In genomic region chr2:120722491-120722890, GRCm38 (mm10) we compare ENCODE assay signal across 23 mouse cellular contexts.
A peak's percentile ranks its signal among the peaks of the same experiment; 100 is the strongest.
DNase-seq lines count a peak whose midpoint lies in the region; ATAC-seq and TF ChIP-seq lines count a peak whose summit lies in the region.
"Had no signal": no experiment of that assay in that cellular context is flagged by ENCODE, and none has a peak within 500 bp of the region (broad histone marks: within the 10 kb centered on the region; RNA-seq: fewer than 3 reads in every experiment).

No protein-coding gene starts in this region.

- peaks cover 71% of the 10 kb centered on the region for H3K36me3 ChIP-seq in hindbrain, embryonic 16.5 days (ENCODE audit: control insufficient read depth, insufficient read depth, low read length)
- 0 out of 2 replicates have a peak, but pooled peaks cover 14% of the 10 kb centered on the region for H3K36me3 ChIP-seq in hindbrain, embryonic 11.5 days (ENCODE audit: control insufficient read depth, insufficient read depth, low read length)
- peaks cover 96% of the 10 kb centered on the region for H3K36me3 ChIP-seq in heart, postnatal 0 days (replicated peaks; ENCODE audit: control insufficient read depth, insufficient read depth, low read length)

- no peaks in the 10 kb centered on the region for H3K27me3 ChIP-seq in hindbrain, embryonic 16.5 days (replicated peaks; ENCODE audit: control insufficient read depth, insufficient read depth, low read length)
- no peaks in the 10 kb centered on the region for H3K27me3 ChIP-seq in hindbrain, embryonic 11.5 days (ENCODE audit: control insufficient read depth, insufficient read depth, low read length)
- no peaks in the 10 kb centered on the region for H3K27me3 ChIP-seq in heart, postnatal 0 days (ENCODE audit: control insufficient read depth, insufficient read depth, low read length)
- H3K27me3 ChIP-seq: embryonic facial prominence, embryonic 12.5 days; forebrain, embryonic 13.5 days; liver, embryonic 12.5 days; neural tube, embryonic 12.5 days had no signal

- H3K4me2 ChIP-seq in hindbrain, embryonic 16.5 days (ENCODE audit: low read length), result no peak overlapping the region
- H3K4me2 ChIP-seq in hindbrain, embryonic 11.5 days (replicated peaks; ENCODE audit: low read depth, low read length), result no peak overlapping the region
- no peak overlapping the region for H3K4me2 ChIP-seq in heart, postnatal 0 days (ENCODE audit: low read depth, low read length)
- H3K4me2 ChIP-seq: embryonic facial prominence, embryonic 12.5 days; forebrain, embryonic 13.5 days; liver, embryonic 12.5 days; lung, embryonic 14.5 days; neural tube, embryonic 12.5 days had no signal

- DNase-seq in hindbrain, embryonic 11.5 days (ENCODE audit: low spot score), result no peak
- DNase-seq in brain, adult 2 months (ENCODE audit: low read depth, low spot score), result peak; percentile 36
- DNase-seq in brain, embryonic 14.5 days (ENCODE audit: low read depth), result peak; percentile 14
- DNase-seq in heart, postnatal 0 days (ENCODE audit: low spot score), result no peak
- no peak for DNase-seq in gastrocnemius, postnatal 36 days
- no peak for DNase-seq in spleen, postnatal 36 days (ENCODE audit: low spot score in 2 of 2)
- DNase-seq in kidney, postnatal 25 days, result no peak
- DNase-seq: cerebellum, adult 9-11 months; gastrocnemius, adult 2 months; kidney, adult 18-20 months; lung, embryonic 14.5 days; lung, postnatal 4 days; right cerebral cortex, adult 18-20 months; thymus, adult 18-20 months; thymus, postnatal 4 days had no signal

- H3K27ac ChIP-seq in hindbrain, embryonic 16.5 days (ENCODE audit: low read depth, low read length), result no peak overlapping the region
- no peak overlapping the region for H3K27ac ChIP-seq in hindbrain, embryonic 11.5 days (ENCODE audit: low read depth, low read length)
- peak overlapping the region; percentile 44 for H3K27ac ChIP-seq in heart, postnatal 0 days (ENCODE audit: low read depth)
- H3K27ac ChIP-seq: embryonic facial prominence, embryonic 12.5 days; forebrain, embryonic 13.5 days; gastrocnemius, adult 2 months; kidney, postnatal 0 days; liver, embryonic 12.5 days; midbrain, embryonic 10.5 days; neural tube, embryonic 12.5 days had no signal

- no peak for TF ChIP-seq POLR2A in brain, embryonic 14.5 days (IDR thresholded peaks at IDR 0.05; ENCODE audit: borderline replicate concordance, extremely low read depth, insufficient read depth, insufficient read length, poor library complexity, severe bottlenecking)

- WGBS in hindbrain, embryonic 16.5 days, result 65% methylated on average over 8 of the region's 8 CpGs
- WGBS in hindbrain, embryonic 11.5 days, result 85% methylated on average over 8 of the region's 8 CpGs
- WGBS in heart, postnatal 0 days, result 16% methylated on average over 8 of the region's 8 CpGs

- no peaks in the 10 kb centered on the region for H3K4me1 ChIP-seq in hindbrain, embryonic 16.5 days (ENCODE audit: control insufficient read depth, insufficient read depth, low read depth, low read length)
- no peaks in the 10 kb centered on the region for H3K4me1 ChIP-seq in hindbrain, embryonic 11.5 days (replicated peaks; ENCODE audit: control insufficient read depth, insufficient read depth, low read length)
- peaks cover 12% of the 10 kb centered on the region; the same call in 1 of the 2 replicates for H3K4me1 ChIP-seq in heart, postnatal 0 days (ENCODE audit: control insufficient read depth, insufficient read depth)
- H3K4me1 ChIP-seq: embryonic facial prominence, embryonic 12.5 days; forebrain, embryonic 13.5 days; midbrain, embryonic 10.5 days; neural tube, embryonic 12.5 days had no signal

- peak; percentile 60 for ATAC-seq in hindbrain, embryonic 16.5 days
- ATAC-seq in hindbrain, embryonic 11.5 days (ENCODE audit: low FRiP score), result no peak
- ATAC-seq in heart, postnatal 0 days (ENCODE audit: insufficient read depth, low read depth), result peak; percentile 67
- ATAC-seq: forebrain, embryonic 13.5 days; liver, embryonic 12.5 days had no signal

- H3K4me3 ChIP-seq in hindbrain, embryonic 16.5 days (ENCODE audit: low read length), result no peak overlapping the region
- no peak overlapping the region for H3K4me3 ChIP-seq in hindbrain, embryonic 11.5 days (ENCODE audit: low read depth, low read length)
- no peak overlapping the region for H3K4me3 ChIP-seq in heart, postnatal 0 days (ENCODE audit: low read depth, low read length)
- H3K4me3 ChIP-seq: embryonic facial prominence, embryonic 12.5 days; erythroblast, embryonic 14.5 days; forebrain, embryonic 13.5 days; gastrocnemius, adult 2 months; liver, embryonic 12.5 days; midbrain, embryonic 10.5 days; neural tube, embryonic 12.5 days had no signal

- no peak for TF ChIP-seq EP300 in heart, postnatal 0 days (IDR thresholded peaks at IDR 0.05; ENCODE audit: low read depth)

- intact Hi-C loops in gastrocnemius, postnatal 36 days (cut with DNase I), result no loop called here

- TF ChIP-seq CTCF in brain, embryonic 14.5 days (IDR thresholded peaks at IDR 0.05; ENCODE audit: borderline replicate concordance, extremely low read depth, insufficient read depth, insufficient read length), result no peak
- TF ChIP-seq CTCF in heart, postnatal 0 days (IDR thresholded peaks at IDR 0.05; ENCODE audit: low read depth), result no peak

- H3K9me3 ChIP-seq in hindbrain, embryonic 16.5 days (ENCODE audit: control insufficient read depth, low read length), result no peaks in the 10 kb centered on the region
- H3K9me3 ChIP-seq in hindbrain, embryonic 11.5 days (ENCODE audit: control insufficient read depth, low read length), result no peaks in the 10 kb centered on the region
- no peaks in the 10 kb centered on the region for H3K9me3 ChIP-seq in heart, postnatal 0 days (replicated peaks; ENCODE audit: control insufficient read depth, low read length)
- H3K9me3 ChIP-seq: embryonic facial prominence, embryonic 12.5 days; forebrain, embryonic 13.5 days; liver, embryonic 12.5 days; midbrain, embryonic 10.5 days; neural tube, embryonic 12.5 days had no signal

- H3K9ac ChIP-seq in hindbrain, embryonic 16.5 days (ENCODE audit: low read depth, low read length), result no peak overlapping the region
- H3K9ac ChIP-seq in hindbrain, embryonic 11.5 days (ENCODE audit: low read depth, low read length), result no peak overlapping the region
- H3K9ac ChIP-seq in heart, postnatal 0 days (replicated peaks; ENCODE audit: low read depth, low read length), result no peak overlapping the region
- H3K9ac ChIP-seq: embryonic facial prominence, embryonic 12.5 days; forebrain, embryonic 13.5 days; liver, embryonic 12.5 days; lung, embryonic 14.5 days; neural tube, embryonic 12.5 days had no signal

Comparison
In these comparisons a context has a peak if more than half of its experiments do, and no peak if none do; other contexts are left out.
1. DNase-seq: peak in brain, adult 2 months (single experiment) and brain, embryonic 14.5 days (single experiment); none in hindbrain, embryonic 11.5 days (single experiment), heart, postnatal 0 days (single experiment), gastrocnemius, postnatal 36 days (0 of 2), spleen, postnatal 36 days (0 of 2) and kidney, postnatal 25 days (0 of 2).